Mouse (Mus musculus): ENCODE measurements around the gene Rnf146.
A peak's percentile ranks its signal among the peaks of the same experiment; 100 is the strongest.
"Not testable (repeated sequence)": the region's sequence is repeated elsewhere in the genome, so short reads cannot be mapped to it uniquely, and the experiment has no call there.

Gene Rnf146

DNA sequence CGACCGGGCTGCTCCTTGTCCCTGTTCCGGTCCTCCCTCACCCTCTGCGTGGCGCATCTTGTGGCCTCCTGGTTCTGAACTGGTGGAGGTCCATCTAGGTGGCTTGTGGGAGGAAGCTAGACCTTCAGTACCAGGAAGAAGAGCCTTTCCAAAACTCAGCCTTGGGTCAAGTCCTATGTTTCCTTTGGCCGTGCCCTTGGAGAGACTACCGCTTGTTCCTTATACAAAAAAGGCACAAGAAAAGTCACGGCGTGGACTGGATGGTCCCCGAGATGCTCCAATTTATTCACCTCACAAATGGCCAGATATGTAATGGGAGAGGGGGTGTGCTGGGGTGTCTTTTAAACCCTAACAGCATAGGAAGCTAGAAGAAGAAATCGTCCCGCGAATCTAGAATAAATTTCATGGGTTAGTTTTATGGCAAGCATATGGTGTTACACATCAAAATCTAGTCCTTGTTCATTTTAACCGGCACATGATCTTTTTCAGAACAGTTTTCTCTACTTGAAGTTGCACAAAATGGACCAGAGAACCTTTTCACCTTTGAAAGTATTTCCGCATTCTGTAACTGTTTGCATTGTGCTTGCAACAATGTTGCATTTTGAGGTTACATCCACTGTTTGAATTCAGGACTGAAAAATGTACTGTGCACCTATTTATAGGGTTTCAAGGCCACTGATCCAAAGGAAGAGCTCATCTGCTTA is at the start of gene Rnf146:
TSS of gene Rnf146 (minus strand) at position 246 of the 704 bp plus-strand sequence.
- DNase-seq = no peak

GRCm38 (mm10) chr10:29402656-29403268 is 40.5 kb upstream of the Rnf146 start:
- peak; percentile 17 to 31 for DNase-seq

GRCm38 (mm10) chr10:29394890-29395289 is 32.6 kb upstream of the Rnf146 start:
- not testable (repeated sequence) for DNase-seq

- DNase-seq = no peak
These were observed 19.3 kb upstream of the Rnf146 start for GRCm38 (mm10) chr10:29381558-29381957.

- DNase-seq = no peak
These were observed 11.8 kb upstream of the Rnf146 start for GRCm38 (mm10) chr10:29374065-29374464.

GRCm38 (mm10) chr10:29361464-29362196 is 612 bp downstream of the Rnf146 start:
- peak; percentile 91 to 95 for DNase-seq

- DNase-seq = peak in 1 of 2 experiments; percentile 5
These were observed 1.2 kb downstream of the Rnf146 start for GRCm38 (mm10) chr10:29361095-29361463.

GRCm38 (mm10) chr10:29354183-29354582 is 8.1 kb downstream of the Rnf146 start:
- no peak for DNase-seq

DNA sequence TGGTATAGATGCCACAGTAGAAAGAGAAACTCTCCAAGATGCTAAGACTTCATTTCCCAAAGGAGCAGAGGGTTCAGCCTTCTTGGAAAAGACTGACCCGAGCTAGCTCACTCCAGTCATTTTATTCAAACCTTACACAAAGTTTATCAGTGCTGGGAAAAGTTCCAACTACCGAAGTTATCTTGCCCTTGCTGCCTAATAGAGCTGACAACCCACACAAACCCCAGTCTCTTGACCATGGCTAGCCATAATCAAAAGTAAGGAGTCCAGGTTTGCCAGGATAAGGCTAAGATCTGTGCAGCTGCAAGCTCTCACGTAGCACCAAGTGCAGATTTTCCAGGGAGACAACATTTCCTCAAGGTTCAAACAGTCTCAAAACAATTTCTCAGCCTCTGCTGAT is 9.7 kb downstream of the Rnf146 start:
- no peak for DNase-seq

- no peak for DNase-seq
These were observed 10.8 kb downstream of the Rnf146 start for GRCm38 (mm10) chr10:29351420-29351819.

- DNase-seq = no peak
These were observed 15.6 kb downstream of the Rnf146 start for GRCm38 (mm10) chr10:29346638-29347037.

DNA sequence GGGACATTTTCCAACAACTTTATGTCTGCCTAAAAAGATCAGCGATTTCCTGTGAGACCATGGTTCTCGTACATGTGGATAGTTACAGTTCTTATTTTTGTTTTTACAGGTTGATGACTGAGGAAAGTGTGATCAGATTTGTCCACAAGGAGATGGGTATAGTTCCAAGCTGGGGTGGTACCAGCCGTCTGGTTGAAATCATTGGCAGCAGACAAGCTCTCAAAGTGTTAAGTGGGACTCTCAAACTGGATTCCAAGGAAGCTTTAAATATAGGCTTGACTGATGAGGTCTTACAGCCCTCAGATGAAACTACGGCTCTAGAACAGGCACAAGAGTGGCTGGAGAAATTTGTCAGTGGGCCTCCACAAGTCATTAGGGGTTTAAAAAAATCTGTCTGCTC is 18.0 kb downstream of the Rnf146 start:
- DNase-seq = no peak

GRCm38 (mm10) chr10:29338355-29339056 is 23.7 kb downstream of the Rnf146 start:
- DNase-seq = peak; percentile 74 to 76

DNA sequence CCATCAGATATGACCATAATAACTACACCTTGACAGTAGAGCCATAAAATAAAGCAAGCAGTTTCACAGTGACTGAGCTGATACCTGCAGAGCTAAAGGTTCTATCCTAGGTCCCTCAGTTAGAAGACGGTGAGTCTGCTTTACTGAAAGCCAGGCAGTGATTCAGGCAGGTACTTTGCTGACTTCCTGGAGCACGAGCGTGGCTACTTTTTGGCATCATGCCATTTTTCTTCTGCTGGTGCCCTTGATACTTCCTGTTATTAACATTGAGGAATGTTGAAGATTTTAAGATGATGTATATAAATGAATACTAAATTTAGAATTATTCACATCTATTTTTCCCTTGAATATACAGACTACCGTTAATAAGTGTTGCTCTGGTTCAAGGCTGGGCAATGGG is 28.4 kb downstream of the Rnf146 start:
- no peak for DNase-seq

DNA sequence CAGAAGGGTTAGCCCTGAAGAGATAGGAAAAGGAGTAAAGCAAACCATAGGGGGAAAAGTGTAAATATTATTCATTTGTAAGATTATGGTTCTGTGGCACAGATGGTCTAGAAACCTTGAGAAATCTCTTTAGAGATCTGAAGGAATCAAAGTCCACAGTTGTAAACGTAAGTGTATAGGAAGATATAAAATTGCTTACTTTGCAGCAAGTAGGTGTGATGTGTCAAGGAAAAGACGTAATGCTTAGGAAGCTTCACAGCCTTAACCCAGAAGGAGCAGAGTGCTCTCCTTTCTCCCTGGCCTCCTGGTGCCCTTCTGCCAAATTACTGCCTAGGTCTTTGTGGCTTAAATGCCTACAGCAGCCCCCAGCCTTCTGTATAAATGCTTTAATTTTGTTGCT is 37.4 kb downstream of the Rnf146 start:
- DNase-seq = no peak

- no peak for DNase-seq
These were observed 48.3 kb downstream of the Rnf146 start for GRCm38 (mm10) chr10:29313905-29314304.

- peak; percentile 86 to 93 for DNase-seq
These were observed 49.1 kb downstream of the Rnf146 start, which contains the start of gene Echdc1 for GRCm38 (mm10) chr10:29313064-29313638. Echdc1 (plus strand) TSS chr10:29313166.

DNA sequence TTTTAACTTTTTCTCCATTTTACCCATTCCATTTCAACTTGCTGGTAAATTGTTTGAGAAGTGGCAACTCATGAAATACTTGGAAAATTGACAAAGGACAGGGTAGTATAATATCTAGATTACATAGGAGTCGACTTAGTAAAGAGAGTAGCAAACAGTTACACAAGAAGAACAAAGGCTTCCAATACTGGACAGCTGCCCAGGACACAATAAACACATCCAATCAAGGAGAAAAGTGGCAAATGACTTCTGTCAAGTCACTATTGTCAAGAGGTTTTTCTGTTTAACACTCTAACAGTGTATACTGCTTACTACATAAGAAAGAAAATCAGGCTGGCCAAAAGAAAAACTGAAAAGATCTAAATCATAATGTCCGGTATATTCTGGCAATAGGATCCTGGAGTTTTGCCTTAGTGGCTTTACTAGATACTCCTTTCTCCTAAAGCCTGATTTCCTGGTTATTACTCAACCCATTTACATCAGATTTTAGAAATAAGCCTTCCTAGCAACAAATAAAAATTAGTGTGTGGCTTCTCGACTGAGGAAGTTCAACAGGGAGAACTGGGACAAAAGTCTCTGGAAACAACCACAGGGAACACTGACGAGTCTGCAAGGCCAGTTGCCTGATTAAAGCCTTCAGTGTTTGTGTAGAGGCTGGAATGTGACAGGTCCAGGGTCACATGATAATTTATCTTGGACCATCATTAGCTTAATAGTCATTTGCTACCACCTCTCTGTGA is 50.6 kb downstream of the Rnf146 start:
- DNase-seq = no peak

DNA sequence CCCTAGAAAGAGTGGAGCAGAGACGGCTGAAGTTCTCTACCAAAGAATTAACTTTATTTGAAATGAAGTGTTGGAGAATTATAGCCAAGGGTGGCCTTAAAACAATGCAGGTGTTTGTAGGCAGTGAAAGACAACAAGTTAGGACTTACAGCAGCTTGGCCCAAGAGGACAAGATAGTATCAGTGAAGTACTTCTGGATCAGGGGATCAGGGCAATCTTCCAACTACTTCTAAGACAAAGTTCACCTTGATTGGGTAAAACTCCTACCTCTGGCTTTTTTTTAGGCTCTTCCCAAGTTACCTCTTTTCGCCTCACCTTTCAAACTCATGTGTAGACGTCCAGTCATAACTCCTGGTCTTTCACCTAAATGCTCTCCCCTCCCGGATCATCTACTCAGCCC is 60.0 kb downstream of the Rnf146 start:
- no peak for DNase-seq

Measured in kidney, postnatal 4 days (tissue).